Mouse (Mus musculus) 3T3-L1 (cell line): Measurements from ENCODE around the gene Trim26.
A peak's percentile ranks its signal among the peaks of the same experiment; 100 is the strongest.

Experiments used
- DNase-seq: peaks from one replicate; pipeline ENCODE4 v3.0.0-alpha.2; 2015; ENCODE audit warnings: low read depth, low spot score

The Trim26 gene

GRCm38 (mm10) chr17:36900001-36900400, 63.1 kb downstream of the Trim26 start:
- no peak for DNase-seq

- DNase-seq = no peak
These were observed 63.8 kb downstream of the Trim26 start for GRCm38 (mm10) chr17:36900691-36901090.

GRCm38 (mm10) chr17:36903651-36904050, 66.7 kb downstream of the Trim26 start:
- DNase-seq = peak; percentile 16

GRCm38 (mm10) chr17:36908235-36908634, 71.3 kb downstream of the Trim26 start:
- DNase-seq = peak; percentile 75
